Mouse (Mus musculus) embryo, embryonic 10.5 days (tissue): ENCODE measurements around the gene Pou2af1.

Experiments used
- DNase-seq: peaks from one replicate; pipeline ENCODE4 v3.0.0-alpha.2; 2015; ENCODE audit warnings: low spot score

Gene Pou2af1

DNA sequence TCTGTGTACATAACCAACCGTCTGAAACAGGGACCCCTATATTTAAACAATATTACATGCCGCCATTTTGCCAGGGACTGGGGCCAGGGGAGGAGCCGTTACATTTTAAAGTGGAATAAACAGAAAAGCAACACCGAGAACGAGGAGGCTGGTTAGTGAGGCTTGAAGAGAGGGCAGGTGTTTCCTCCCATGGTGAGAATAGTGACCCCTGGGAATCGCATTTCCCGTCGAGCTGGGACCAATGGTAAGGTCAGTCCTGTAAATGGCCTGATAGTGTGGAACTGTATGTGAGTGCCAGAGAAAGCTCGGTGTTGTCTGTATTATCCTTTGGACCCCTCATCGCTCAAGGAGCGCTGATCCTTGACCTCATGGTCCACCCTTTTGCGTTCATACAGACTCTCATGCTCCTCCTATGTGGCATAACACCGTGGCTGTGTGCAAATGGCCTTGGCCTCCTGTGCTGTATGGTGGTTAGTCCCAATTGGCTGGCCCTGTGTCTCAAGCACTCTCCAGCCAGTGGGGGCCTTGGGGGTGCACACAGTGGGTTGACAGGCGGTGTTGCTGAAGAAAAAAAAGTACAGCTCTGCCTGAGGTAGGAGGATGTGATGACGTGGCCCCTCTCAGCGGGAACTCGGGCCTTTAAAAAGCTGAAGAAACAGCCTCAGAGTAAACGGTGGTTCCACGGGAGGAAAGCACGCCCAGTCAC lies at the start of gene Pou2af1:
Gene Pou2af1 (plus strand): TSS at position 686 of the 706 bp plus-strand sequence.
- DNase-seq, result no peak

DNA sequence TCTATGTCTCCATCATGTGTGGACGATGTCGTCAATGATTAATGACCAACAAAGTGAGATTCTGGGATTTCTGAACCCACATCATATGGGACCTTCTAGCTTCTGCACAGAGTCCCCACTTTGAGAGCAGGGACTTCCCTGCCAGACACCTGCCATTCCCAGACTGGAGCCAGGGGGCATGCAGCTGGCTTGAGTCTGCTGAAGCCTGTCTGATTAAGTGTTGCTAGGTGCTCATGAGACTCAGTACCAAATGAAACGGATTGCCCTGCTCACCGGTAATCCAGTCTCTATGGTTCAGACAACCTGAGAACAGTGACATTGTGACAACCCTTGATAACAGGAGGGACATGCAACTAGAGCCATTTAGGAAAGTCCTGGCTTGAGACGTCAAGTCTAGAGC lies 49.5 kb upstream of the Pou2af1 start:
- no peak for DNase-seq

DNA sequence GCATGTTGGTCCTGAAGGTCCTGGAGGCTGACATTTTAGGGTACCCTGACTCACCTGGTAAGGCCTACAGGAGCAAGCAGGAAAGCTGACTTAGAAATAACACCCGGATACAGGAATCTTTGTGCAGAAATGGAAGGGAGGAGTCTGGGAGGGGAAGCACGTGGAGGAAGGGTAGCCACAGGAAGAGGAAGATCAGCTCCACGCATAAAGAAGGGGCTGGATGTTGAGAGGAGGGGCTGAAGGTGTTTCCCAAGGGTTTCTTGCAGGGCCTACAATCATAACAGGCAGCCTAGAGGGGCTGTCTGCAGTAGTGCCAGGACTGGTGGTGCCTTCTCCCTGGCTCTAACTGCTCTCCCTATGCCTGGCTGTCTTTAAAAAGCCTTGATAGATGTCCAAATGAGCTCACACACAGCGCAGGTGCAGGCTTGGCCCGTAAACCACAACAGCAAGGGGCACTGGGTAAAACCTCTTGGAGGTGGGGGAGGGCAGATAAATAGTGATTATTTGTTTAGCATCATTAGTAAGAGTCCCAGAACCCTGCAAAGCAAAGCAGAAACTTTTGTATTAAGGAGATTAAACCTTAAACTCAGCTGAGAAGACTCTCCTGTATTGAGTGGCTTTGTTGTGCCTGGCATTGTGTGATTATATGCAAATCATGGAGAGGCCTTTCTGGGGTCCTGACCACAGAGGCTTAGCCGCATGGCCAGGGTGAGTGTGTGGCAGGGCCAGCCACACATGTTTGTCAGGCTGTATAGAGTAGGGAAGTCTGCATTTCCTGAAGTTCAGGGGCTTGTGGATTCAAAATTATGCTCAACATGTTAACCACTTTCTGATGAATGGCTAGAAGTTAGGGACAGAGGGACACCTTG lies 48.0 kb upstream of the Pou2af1 start, which contains the start of gene Gm32742:
Gene Gm32742 (minus strand): TSS at position 206 of the 869 bp plus-strand sequence.
- DNase-seq, result no peak

DNA sequence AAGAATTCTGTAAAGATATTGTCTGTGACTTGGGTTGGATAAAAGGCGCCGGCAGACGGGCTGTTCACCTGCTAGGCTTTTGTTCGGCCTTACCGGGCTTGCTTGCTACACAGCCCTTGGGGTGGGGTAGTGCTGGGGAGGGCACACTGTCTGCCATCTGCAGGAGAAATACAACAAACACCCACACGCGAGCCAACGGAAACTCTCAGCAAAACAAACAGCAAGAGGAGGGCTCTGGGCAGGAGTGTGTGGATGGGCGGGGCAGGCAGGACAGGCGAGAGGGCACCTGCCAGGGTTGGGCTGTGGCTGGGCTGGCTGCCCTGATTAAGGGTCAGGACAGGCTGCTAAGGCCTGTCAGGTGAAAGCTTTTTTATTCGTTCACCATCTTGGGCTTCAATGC lies 45.6 kb upstream of the Pou2af1 start:
- no peak for DNase-seq

DNA sequence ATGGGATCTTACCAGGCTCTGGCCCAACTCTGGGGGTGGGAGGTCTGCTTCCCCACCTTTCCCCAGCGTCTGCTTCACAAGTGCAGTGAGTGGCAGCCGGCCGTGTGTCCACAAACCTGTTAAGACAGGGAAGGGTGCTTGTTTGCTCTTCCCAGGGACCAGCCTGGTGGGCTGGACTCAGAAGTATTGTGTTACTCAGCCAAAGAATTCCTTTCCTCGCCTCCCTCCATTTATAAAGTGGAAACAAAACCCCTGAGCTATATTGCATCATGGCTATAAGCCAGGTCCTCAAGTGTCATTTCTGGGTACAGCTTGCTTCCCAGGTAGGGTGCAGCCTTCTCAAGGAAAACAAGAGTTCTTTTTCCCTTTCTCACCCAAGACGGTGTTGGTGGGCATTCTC lies 44.8 kb upstream of the Pou2af1 start:
- no peak for DNase-seq

DNA sequence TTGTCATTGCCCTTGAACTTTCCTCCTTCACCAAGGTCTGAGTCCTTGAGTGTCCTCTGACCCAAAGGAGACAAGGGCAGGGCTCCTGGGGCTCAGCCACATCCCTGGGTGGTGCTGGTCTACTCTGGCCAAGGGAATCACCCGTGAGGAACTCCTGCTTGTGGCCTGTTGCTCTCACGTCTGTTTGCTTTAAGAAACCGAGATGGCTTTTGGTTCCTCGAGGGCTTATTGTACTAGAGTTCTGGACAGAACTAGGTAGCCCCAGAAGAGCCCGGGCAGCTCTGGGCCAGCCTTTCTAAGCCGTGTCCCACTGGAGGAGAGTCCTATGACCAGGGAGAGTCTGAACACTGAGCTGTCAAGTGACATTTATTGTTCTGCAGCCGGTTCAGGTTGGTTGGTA lies 44.4 kb upstream of the Pou2af1 start:
- DNase-seq, result no peak

DNA sequence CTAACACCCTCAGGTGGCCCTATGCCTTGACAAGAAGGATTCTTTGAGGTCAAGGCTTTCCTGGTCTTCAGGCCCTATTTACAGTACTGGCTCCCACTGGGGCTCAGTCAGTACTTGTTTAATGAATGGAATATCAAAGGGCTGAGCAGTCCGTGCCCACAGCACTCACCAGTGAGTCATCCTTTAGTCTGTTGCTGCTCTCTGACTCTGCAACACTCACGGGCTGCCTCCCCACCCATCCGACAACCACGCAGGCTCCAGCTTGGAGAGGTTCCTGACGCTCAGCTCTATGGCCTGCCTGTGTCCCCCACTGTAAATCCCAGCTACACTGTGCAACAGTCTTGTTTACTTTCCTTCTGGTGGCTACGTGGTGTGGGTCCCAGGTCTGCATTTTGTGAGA lies 43.2 kb upstream of the Pou2af1 start:
- no peak for DNase-seq

DNA sequence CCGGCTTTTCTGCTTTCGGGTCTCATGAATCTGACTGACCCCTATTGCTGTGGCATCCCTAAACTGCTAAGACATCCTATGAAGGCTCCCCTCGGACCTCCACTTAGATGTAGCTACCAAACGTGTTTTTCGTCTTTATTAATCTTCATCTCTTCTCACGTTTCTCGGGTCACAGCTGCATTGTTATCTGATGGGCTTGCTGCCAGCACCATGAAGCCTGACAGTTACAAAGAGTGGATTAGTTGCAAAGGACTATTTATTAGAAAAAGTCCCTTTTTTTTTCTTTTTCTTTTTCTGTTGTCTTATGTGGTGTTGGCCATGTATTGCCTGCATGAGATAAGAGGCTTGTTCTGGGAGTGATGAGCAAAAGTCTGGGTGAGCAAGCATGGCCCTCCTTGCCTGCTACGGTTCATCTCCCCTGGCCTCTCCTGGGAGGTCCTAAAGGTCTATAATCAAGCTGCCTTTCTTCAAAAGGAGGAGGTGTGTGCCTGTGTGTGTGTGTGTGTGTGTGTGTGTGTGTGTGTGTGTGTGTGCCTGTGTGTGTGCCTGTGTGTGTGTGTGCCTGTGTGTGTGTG lies 38.5 kb upstream of the Pou2af1 start:
- DNase-seq, result no peak

DNA sequence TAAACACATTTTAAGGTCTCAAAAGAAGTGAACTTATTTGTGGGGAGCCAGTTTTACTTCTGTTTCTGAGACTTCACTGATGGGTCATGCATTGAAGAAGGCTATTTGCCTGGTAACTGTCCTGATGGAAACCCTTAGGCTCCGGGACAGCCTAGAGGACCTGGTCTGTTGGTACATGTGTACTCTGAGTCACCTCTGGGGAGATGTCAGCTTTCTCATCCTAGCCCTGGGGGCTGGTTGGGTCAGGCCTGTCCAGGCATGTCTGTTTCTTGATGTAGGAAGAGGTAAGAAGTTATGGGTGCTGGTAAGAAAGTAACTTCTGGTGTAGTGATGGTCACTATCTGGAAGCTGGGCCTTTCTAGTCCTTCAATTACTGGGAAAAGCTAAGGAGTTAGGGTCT lies 37.8 kb upstream of the Pou2af1 start:
- no peak for DNase-seq

DNA sequence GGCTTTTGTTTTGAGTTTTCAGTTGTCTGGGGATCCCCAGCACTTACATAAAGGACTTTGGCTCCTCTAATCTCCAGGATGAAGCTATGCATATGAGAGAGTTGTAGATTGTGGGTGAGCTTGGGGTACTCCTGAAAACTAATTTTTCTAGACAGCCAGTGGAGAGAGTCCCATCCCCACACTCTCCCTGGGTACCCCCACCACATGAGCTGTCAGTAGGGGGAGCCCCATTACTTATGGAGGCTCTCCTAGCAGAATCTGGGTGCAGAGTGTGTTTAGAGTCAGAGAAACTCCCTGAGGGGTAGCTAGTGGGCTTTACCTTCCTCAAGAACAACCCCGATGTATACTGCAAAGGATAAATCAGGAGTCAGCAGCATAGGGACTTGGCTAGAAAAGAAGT lies 35.2 kb upstream of the Pou2af1 start:
- DNase-seq, result no peak

DNA sequence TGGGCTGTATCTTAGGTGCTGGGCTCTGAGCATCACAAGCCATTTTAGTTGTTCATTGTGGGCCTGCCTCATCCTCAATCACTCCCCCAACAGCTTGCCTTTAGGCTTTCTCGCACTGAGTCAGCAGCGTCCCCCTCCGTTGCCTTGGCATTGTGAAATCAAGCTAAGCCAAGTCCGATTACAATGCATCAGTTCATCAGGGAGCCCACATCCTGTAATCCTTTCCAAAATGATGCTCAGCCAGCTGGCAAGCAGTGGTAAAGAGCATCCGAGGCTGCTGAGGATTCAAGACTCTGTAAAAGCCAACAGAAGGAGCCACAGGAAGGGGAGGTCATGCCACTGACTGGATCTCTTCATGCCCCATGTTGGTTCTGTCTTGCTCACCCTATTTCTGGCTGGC lies 32.9 kb upstream of the Pou2af1 start:
- no peak for DNase-seq

DNA sequence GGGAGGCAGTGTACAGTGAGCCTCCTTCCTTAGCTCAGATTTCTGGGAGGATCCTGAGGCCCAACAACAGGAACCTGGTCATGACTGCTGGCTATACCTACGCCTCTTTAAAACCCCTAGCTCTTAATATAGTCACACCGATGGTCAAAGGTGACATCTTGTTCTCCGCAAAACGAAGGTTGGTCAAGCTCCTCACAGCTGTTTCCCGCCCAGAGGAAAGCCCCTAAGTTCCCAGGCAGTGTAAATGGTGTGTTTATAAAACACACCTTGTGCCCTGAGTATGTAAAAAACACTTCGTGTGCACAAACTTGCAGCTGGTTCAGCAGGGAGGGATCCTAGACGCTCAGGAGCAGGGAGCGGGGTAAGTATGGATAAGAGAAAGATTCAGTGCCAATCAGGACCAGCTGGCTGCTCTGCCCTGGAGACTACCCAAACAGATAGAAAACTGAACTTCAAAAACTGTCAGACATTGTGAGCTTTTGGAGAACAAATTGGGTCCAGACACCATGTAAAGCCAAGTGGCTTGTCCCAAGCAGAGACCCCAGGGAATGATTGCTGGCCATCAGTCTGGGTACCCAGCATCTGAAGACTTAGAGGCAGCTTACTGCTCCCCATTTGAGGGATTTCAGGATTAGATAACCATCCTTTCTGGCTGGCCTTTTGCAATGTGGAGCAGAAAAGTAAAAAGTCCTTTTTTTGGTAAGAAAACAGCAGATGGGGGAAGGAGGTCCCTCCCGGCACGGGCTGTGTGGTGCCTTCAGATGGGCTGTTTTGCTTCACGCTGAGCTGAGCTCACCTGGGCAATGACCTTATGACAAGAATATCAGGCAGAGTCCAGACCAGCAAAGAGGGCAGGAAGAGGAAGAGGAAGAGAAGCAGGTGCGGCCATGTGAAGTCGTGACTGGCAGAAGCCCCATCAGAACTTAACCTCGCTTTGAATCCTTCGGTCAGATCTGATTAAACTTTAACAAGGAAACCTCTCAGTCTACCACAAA lies 30.5 kb upstream of the Pou2af1 start:
- no peak for DNase-seq

DNA sequence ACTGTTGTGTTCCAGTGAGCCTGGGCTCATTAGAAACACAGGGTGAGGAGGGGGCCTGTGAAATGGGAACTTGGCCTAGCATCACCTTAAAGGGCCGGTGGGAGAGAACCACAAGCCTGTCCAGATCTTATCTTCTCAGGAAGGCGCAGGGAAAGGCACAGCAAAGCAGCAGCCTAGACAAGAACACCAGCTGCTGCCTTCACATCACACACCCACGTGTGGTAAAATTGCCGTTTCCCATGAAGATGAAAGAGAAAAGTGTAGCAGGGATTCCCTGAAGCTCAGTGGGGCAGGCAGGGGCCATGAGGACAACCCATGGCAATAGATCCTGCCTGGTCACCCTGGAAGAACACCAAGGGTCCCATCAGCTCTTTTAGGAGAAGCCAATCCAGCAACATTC lies 28.1 kb upstream of the Pou2af1 start:
- DNase-seq, result no peak

DNA sequence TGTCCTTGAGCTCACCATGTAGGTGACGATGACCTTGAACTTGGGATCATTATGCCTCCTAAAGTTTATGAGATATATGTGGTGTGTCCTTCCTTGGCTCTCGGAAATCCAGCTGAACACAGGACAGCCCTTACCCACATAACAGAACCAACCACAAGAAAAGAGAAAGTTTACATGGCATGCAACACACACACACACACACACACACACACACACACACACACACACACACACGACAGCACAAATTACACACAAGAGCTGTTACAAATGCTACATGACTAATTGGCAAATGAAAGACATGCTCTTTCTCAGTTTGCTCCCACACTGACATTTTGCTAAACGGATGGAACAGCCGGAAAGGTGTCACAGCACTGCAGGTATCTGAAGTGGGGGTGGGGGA lies 27.6 kb upstream of the Pou2af1 start:
- DNase-seq, result no peak

DNA sequence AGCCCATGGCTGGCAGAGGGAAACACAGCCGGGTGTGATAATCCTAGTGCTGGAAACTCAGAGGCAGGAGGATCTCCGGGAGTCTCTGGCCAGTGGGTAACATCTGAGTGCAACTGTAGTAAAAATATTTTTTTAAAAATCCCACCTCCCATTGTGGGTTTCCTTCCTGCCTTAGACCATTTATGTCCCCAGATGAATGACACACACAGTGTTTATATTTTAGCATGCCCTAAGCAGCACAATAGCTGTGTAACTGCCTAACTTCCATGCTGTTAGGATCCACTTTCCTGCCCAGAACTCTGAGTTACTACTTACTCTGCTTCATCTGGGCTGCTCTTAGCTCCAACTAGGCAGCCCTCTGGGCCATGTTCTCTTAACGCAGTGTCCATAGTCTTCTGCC lies 22.9 kb upstream of the Pou2af1 start:
- no peak for DNase-seq

DNA sequence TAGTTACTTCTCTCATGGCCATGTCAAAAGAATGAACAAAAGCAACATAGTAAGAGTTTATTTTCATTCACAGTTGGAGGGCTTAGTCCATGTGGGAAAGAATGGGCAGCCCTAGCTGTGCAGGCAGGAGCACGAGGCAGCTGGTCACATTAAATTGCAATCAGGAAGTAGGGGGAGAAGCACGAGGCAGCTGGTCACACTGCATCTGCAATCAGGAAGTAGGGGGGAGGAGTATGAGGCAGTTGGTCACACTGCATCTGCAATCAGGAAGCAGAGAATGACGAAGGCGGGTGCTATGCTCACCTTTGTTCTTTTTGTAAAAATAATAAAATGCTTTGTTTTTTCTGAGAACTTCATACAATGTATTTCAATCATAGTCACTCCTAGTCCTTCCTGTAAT lies 18.7 kb upstream of the Pou2af1 start:
- no peak for DNase-seq

DNA sequence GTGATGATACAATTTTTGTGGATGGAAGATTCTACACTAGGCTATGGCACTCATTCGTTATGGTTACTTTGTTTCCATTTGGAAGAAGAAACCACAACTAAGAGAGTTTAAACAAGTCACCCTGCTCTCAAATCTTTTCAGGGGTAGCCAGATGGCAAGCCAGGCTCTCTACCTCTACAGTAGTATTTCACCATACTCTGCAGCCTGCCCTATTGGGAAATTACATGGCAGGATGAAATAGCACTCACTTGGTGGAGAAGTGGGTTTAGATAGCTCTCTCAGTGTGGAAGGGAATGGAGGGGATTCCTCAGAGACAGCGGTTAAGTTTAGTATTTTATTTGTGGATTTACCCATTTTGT lies 4.6 kb upstream of the Pou2af1 start:
- no peak for DNase-seq

DNA sequence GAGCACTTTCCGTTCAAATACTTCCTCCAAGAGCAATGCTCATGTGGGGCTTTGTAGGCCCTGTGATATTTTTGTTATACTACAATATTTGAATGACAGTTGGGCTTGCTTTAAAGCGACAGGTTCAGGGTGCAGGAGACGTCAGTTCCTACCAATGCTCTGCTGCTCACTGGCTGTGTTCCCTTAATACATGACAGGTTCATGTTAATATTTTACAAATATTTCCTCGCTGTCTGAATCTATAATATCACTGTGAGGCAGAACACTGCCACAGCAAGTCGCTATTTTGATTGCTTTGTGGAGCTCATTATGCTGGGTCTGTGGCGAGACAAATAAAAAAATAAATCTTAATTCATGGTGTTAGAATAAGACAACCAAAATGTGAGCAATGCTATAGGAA lies 2.3 kb upstream of the Pou2af1 start:
- no peak for DNase-seq

DNA sequence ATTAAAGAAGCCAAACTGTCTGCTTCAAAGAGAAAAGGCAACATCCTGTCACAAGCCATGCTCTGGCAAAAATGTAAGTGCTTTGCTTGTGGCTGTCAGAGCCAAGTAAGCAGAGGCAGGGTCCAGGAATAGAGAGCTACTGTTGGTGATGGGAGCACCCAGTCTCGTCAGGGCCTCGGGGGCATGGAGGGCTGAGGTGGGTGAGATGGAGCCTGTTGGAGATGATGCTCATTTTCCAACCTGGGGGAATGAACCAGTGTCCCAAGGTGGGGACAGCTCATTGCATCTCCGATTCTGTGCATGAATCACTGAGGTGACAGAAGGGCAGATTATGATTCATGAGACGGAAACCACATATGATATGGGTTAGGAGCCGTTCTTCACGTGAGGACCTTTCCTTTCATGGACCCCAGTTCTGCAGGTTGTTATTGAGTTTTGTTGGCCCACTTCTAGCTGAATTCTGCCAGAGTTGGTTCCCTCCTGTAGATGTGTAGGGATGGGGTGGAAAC lies 275 bp downstream of the Pou2af1 start:
- no peak for DNase-seq

DNA sequence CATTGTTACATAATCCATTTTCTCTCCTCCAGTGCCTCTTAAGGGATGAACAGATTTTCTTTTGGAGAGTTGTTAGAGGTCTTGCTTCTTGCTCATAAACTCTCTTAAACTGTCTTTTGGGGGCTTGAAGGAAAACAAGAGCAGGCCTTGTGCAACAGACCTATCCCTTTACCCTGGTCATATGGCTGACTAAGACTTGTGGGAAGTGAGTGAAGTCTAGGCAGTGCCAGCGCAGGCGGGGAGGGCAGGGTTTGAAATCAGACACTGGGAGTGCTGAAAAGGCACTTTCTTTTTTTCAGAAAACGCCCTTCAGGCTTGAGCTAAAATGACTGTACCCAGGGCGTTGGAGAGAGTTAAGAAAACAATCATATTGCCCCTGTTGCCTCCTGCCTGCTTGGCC lies 1.8 kb downstream of the Pou2af1 start:
- DNase-seq, result peak; percentile 19

DNA sequence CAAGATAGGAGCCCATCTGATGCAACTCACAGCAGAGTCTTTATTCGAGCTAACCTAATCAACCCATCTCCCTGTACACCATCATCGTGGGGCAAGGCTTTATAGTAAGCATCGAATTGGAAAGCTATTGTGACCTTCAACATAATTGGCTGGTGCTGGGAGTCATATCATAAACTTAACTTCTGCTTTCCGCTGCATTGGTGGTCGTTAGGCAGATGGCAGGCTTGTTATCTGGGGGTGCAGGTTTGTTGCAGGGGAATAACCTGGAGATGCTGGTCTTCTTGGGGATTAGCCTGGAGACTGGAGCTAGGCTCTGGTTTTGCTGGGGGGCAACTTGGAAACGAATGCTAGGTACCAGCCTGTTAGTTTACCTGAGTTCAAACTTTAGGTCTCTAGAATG lies 2.4 kb downstream of the Pou2af1 start:
- no peak for DNase-seq

DNA sequence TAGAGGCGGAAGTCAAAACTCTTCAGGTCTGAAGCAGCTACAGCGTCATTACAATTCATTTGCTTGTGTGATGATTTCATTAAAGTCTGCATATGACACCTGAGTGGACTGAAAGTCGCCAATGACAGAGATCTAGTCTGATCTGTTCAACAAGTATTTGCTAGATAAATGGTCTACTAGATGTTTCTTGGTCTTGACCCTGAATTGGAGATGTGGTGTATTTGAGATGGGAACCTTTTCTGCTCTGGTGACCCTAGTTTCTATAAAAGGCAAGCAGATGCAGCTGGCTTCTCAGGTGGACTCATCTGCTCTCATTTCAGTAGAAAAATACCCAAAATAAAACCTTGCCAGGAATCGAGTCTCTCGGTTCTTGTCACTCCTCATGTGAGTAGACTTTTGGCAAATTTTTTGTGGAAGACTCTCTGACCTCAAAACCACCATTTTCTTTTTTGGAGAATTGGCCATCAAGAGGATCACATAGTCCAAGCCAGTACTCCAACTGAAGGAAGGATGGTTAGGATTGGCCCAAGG lies 12.2 kb downstream of the Pou2af1 start:
- DNase-seq, result no peak
